Comparison of ENCODE assay signal across 8 mouse cellular contexts in genomic region chr13:22022241-22022640, GRCm38 (mm10). TPM values are rescaled to one million over a fixed set of nuclear protein-coding genes. Genes with fewer than 3 reads are reported as not detected.
A peak's percentile ranks its signal among the peaks of the same experiment; 100 is the strongest.
DNase-seq lines count a peak whose midpoint lies in the region; ATAC-seq lines count a peak whose summit lies in the region.

No protein-coding gene starts in this region.

- DNase-seq in 3134 (ENCODE audit: extremely low read depth, insufficient read length, low spot score): peak; percentile 69
- DNase-seq in embryo, embryonic 10 days (ENCODE audit: low spot score): peak; percentile 88
- peak; percentile 63 for DNase-seq in gastrocnemius, postnatal 25 days
- peak; percentile 89 for DNase-seq in limb, embryonic 11.5 days (ENCODE audit: low spot score)
- DNase-seq in midbrain, embryonic 11.5 days (ENCODE audit: low spot score, missing footprints): peak; percentile 99
- peak; percentile 51 to 67 for DNase-seq in spleen, adult 18-20 months

- H3K36me3 ChIP-seq in limb, embryonic 11.5 days (ENCODE audit: control insufficient read depth, insufficient read depth, low read length): no peaks in the 10 kb centered on the region
- H3K36me3 ChIP-seq in midbrain, embryonic 11.5 days (ENCODE audit: control insufficient read depth, insufficient read depth, low read length): no peaks in the 10 kb centered on the region

- H3K4me2 ChIP-seq in limb, embryonic 11.5 days (ENCODE audit: low read depth, severe bottlenecking): peak overlapping the region; percentile 49
- H3K4me2 ChIP-seq in midbrain, embryonic 11.5 days: peak overlapping the region; percentile 61

- H3K27me3 ChIP-seq in limb, embryonic 11.5 days (ENCODE audit: control insufficient read depth, insufficient read depth, low read length): peaks cover 13% of the 10 kb centered on the region; the same call in 1 of the 2 replicates
- H3K27me3 ChIP-seq in midbrain, embryonic 11.5 days (ENCODE audit: control insufficient read depth, insufficient read depth, low read length): peaks cover 17% of the 10 kb centered on the region

- 0 out of 2 replicates have a peak, but pooled peaks cover 2% of the 10 kb centered on the region for H3K4me1 ChIP-seq in limb, embryonic 11.5 days (ENCODE audit: control insufficient read depth, insufficient read depth, low read length)
- H3K4me1 ChIP-seq in midbrain, embryonic 11.5 days (ENCODE audit: control insufficient read depth, insufficient read depth, low read length): peaks cover 3% of the 10 kb centered on the region; the same call in 1 of the 2 replicates

- H3K27ac ChIP-seq in limb, embryonic 11.5 days (replicated peaks; ENCODE audit: low read depth, low read length): no peak overlapping the region
- no peak overlapping the region for H3K27ac ChIP-seq in midbrain, embryonic 11.5 days (ENCODE audit: low read depth, low read length)

- ATAC-seq in activated CD4-positive, CD25-positive, alpha-beta regulatory T cell, adult 4 months: peak; percentile 33
- ATAC-seq in inflammation-experienced regulatory T-cells, adult 6 months: peak; percentile 35
- ATAC-seq in limb, embryonic 11.5 days (ENCODE audit: insufficient number of reproducible peaks, low FRiP score, low TSS enrichment, low read depth): peak; percentile 48; the same call in 1 of the 2 replicates
- ATAC-seq in midbrain, embryonic 11.5 days (ENCODE audit: low FRiP score): peak; percentile 82

- no peaks in the 10 kb centered on the region for H3K9me3 ChIP-seq in limb, embryonic 11.5 days (ENCODE audit: control insufficient read depth, low read length)
- no peaks in the 10 kb centered on the region for H3K9me3 ChIP-seq in midbrain, embryonic 11.5 days (ENCODE audit: control insufficient read depth, low read length)

- H3K4me3 ChIP-seq in limb, embryonic 11.5 days (ENCODE audit: low read depth, low read length): peak overlapping the region; percentile 35
- H3K4me3 ChIP-seq in midbrain, embryonic 11.5 days (ENCODE audit: low read depth, low read length): peak overlapping the region; percentile 37

- under 1% methylated on average over 9 of the region's 9 CpGs for WGBS in limb, embryonic 11.5 days
- under 1% methylated on average over 9 of the region's 9 CpGs for WGBS in midbrain, embryonic 11.5 days

- H3K9ac ChIP-seq in limb, embryonic 11.5 days (ENCODE audit: low read length): no peak overlapping the region
- peak overlapping the region; percentile 59; the same call in 1 of the 2 replicates for H3K9ac ChIP-seq in midbrain, embryonic 11.5 days (ENCODE audit: low read length)

RNA-seq across cellular contexts. Expression of gene Prss16, which starts 12.7 kb away (rescaled TPM):
- under 1 TPM; 0.19 to 0.48 TPM for polyA plus RNA-seq in activated CD4-positive, CD25-positive, alpha-beta regulatory T cell, adult 4 months (2017; shearing (Covaris generic))
- total RNA-seq in gastrocnemius, postnatal 25 days (2021): not detected
- 1 to 10 TPM in 1 of 3 experiments, under 1 TPM in 1, not detected in 1; 0.24 to 1.2 TPM for polyA plus RNA-seq in inflammation-experienced regulatory T-cells, adult 6 months (2017; shearing (Covaris generic))
- 0.20 and 0.21 TPM in 2 replicates for polyA plus RNA-seq in limb, embryonic 11.5 days (2014; fragmentation: Nextera tagmentation; extraction: Ambion mirVana)
- polyA plus RNA-seq in midbrain, embryonic 11.5 days (2014; fragmentation: Nextera tagmentation; extraction: Ambion mirVana): 0.10 and 0.37 TPM in 2 replicates

RNA-seq across cellular contexts. Expression of gene Hist1h2ah, which starts 13.1 kb away (rescaled TPM):
- 100 to 1,000 TPM in 1 of 2 experiments, not detected in 1; 174 TPM for polyA plus RNA-seq in activated CD4-positive, CD25-positive, alpha-beta regulatory T cell, adult 4 months (2017; shearing (Covaris generic))
- total RNA-seq in gastrocnemius, postnatal 25 days (2021): 1 to 10 TPM; 2.9 to 7.7 TPM
- 100 to 1,000 TPM in 1 of 3 experiments, 10 to 100 TPM in 1, not detected in 1; 52.3 to 507 TPM for polyA plus RNA-seq in inflammation-experienced regulatory T-cells, adult 6 months (2017; shearing (Covaris generic))
- polyA plus RNA-seq in limb, embryonic 11.5 days (2014; fragmentation: Nextera tagmentation; extraction: Ambion mirVana): 5.5 and 22.0 TPM in 2 replicates
- polyA plus RNA-seq in midbrain, embryonic 11.5 days (2014; fragmentation: Nextera tagmentation; extraction: Ambion mirVana): 6.3 and 6.8 TPM in 2 replicates

RNA-seq across cellular contexts. Expression of gene Hist1h2bk, which starts 13.4 kb away (rescaled TPM):
- 1 to 10 TPM; 2.6 to 4.2 TPM for polyA plus RNA-seq in activated CD4-positive, CD25-positive, alpha-beta regulatory T cell, adult 4 months (2017; shearing (Covaris generic))
- total RNA-seq in gastrocnemius, postnatal 25 days (2021): 10 to 100 TPM; 13.9 to 29.0 TPM
- polyA plus RNA-seq in inflammation-experienced regulatory T-cells, adult 6 months (2017; shearing (Covaris generic)): 1 to 10 TPM in 2 of 3 experiments, not detected in 1; 2.2 to 9.9 TPM
- polyA plus RNA-seq in limb, embryonic 11.5 days (2014; fragmentation: Nextera tagmentation; extraction: Ambion mirVana): 13.8 and 14.0 TPM in 2 replicates
- 9.9 and 11.3 TPM in 2 replicates for polyA plus RNA-seq in midbrain, embryonic 11.5 days (2014; fragmentation: Nextera tagmentation; extraction: Ambion mirVana)

RNA-seq across cellular contexts. Expression of gene Hist1h4i, which starts 18.9 kb away (rescaled TPM):
- 10 to 100 TPM in 1 of 2 experiments, 1 to 10 TPM in 1; 5.9 to 14.6 TPM for polyA plus RNA-seq in activated CD4-positive, CD25-positive, alpha-beta regulatory T cell, adult 4 months (2017; shearing (Covaris generic))
- 10 to 100 TPM; 30.9 to 31.7 TPM for total RNA-seq in gastrocnemius, postnatal 25 days (2021)
- polyA plus RNA-seq in inflammation-experienced regulatory T-cells, adult 6 months (2017; shearing (Covaris generic)): 10 to 100 TPM in 1 of 3 experiments, 1 to 10 TPM in 2; 4.1 to 18.5 (median 6.5) TPM
- 29.4 and 30.2 TPM in 2 replicates for polyA plus RNA-seq in limb, embryonic 11.5 days (2014; fragmentation: Nextera tagmentation; extraction: Ambion mirVana)
- 43.8 and 43.9 TPM in 2 replicates for polyA plus RNA-seq in midbrain, embryonic 11.5 days (2014; fragmentation: Nextera tagmentation; extraction: Ambion mirVana)

RNA-seq across cellular contexts. Expression of gene Hist1h2ag, which starts 20.5 kb away (rescaled TPM):
- polyA plus RNA-seq in activated CD4-positive, CD25-positive, alpha-beta regulatory T cell, adult 4 months (2017; shearing (Covaris generic)): not detected
- 10 to 100 TPM in 1 of 2 experiments, 1 to 10 TPM in 1; 3.5 to 16.1 TPM for total RNA-seq in gastrocnemius, postnatal 25 days (2021)
- polyA plus RNA-seq in inflammation-experienced regulatory T-cells, adult 6 months (2017; shearing (Covaris generic)): 1 to 10 TPM in 2 of 3 experiments, not detected in 1; 3.9 to 4.5 TPM
- polyA plus RNA-seq in limb, embryonic 11.5 days (2014; fragmentation: Nextera tagmentation; extraction: Ambion mirVana): 75.3 and 79.2 TPM in 2 replicates
- polyA plus RNA-seq in midbrain, embryonic 11.5 days (2014; fragmentation: Nextera tagmentation; extraction: Ambion mirVana): 46.4 and 70.6 TPM in 2 replicates
